Mouse (Mus musculus) heart, embryonic 16.5 days (tissue): ENCODE results near the gene Mlh3. TPM values are rescaled to one million over a fixed set of nuclear protein-coding genes. Genes with fewer than 3 reads are reported as not detected.

Experiments
- ATAC-seq: fragments of 200-750 bp; cut with Nextera tagmentation; replicated peaks from 2 replicates; pipeline ENCODE4 v1.8.0; 2017; ENCODE audit warnings: moderate number of reproducible peaks; ENCODE audit not compliant: insufficient read depth, low FRiP score; ENCODE audit errors: extremely low read depth
- H3K27ac ChIP-seq: fragments of 300-500 bp; sonication (generic); 2 replicates; pipeline ENCODE4 v1.5.1; 2014; ENCODE audit warnings: mild to moderate bottlenecking, low read length, control low read depth, moderate library complexity
- H3K27me3 ChIP-seq: fragments of 300-500 bp; sonication (generic); 2 replicates; pipeline ENCODE4 v1.6.1; 2014; ENCODE audit warnings: low read length, mixed read lengths; ENCODE audit not compliant: control insufficient read depth, insufficient read depth
- H3K36me3 ChIP-seq: fragments of 300-500 bp; sonication (generic); 2 replicates; pipeline ENCODE4 v1.6.1; 2014; ENCODE audit not compliant: control insufficient read depth, insufficient read depth
- H3K4me1 ChIP-seq: fragments of 300-500 bp; sonication (generic); 2 replicates; pipeline ENCODE4 v1.6.1; 2014; ENCODE audit warnings: low read length, mixed read lengths; ENCODE audit not compliant: control insufficient read depth, insufficient read depth
- H3K4me2 ChIP-seq: fragments of 300-500 bp; sonication (generic); 2 replicates; pipeline ENCODE4 v1.6.1; 2014; ENCODE audit warnings: low read depth, mild to moderate bottlenecking, control low read depth, low read length
- H3K4me3 ChIP-seq: fragments of 300-500 bp; sonication (generic); 2 replicates; pipeline ENCODE4 v1.5.1; 2014; ENCODE audit warnings: mild to moderate bottlenecking, control low read depth, low read length
- H3K9ac ChIP-seq: fragments of 300-500 bp; sonication (generic); 2 replicates; pipeline ENCODE4 v1.6.1; 2014; ENCODE audit warnings: low read length, control low read depth
- H3K9me3 ChIP-seq: fragments of 300-500 bp; sonication (generic); replicated peaks from 2 replicates; pipeline ENCODE4 v1.6.1; 2016; ENCODE audit warnings: low read length; ENCODE audit not compliant: control insufficient read depth
- WGBS: fragments of 180-500 bp; shearing (Covaris S2); extraction: QIAGEN DNeasy Blood & Tissue Kit; methylation state at CpG from one replicate; pipeline ENCODE4 v1.1.7; 2014; 5-methylcytosine and 5-hydroxymethylcytosine counted together
- polyA plus RNA-seq: library from polyadenylated mRNA; unstranded; fragments of >200 nt; fragmentation: Nextera tagmentation; extraction: Ambion mirVana; gene quantifications from 2 replicates; pipeline ENCODE4 v1.2.1, GENCODE M21; 2015

The Mlh3 gene
- polyA plus RNA-seq, 1 experiment from 2014 or later = 6.4 TPM

GRCm38 (mm10) chr12:85276273-85276672 lies 5.9 kb upstream of the Mlh3 start:
- Histone ChIP-seq H3K9me3 (peaks cover 3% of the 10 kb centered on the region), H3K27ac (no peak overlapping the region), H3K27me3 (no peaks in the 10 kb centered on the region), H3K4me2 (no peak overlapping the region), H3K36me3 (peaks cover 7% of the 10 kb centered on the region), H3K4me3 (no peak overlapping the region), H3K4me1 (peaks cover 3% of the 10 kb centered on the region), H3K9ac (no peak overlapping the region)
- WGBS = 81% methylated on average over 5 of the region's 5 CpGs
- no peak for ATAC-seq

- 50% methylated on average over 10 of the region's 10 CpGs for WGBS
- Histone ChIP-seq H3K27ac (no peak overlapping the region), H3K4me2 (no peak overlapping the region), H3K4me1 (peaks cover 4% of the 10 kb centered on the region; the same call in 1 of the 2 replicates), H3K4me3 (no peak overlapping the region), H3K27me3 (no peaks in the 10 kb centered on the region), H3K36me3 (peaks cover 7% of the 10 kb centered on the region), H3K9ac (no peak overlapping the region), H3K9me3 (peaks cover 3% of the 10 kb centered on the region)
- no peak for ATAC-seq
Measured at GRCm38 (mm10) chr12:85273508-85273907, 3.1 kb upstream of the Mlh3 start.

- peaks cover 10% of the 10 kb centered on the region for H3K36me3 ChIP-seq
- H3K4me3 ChIP-seq = no peak overlapping the region
- no peak overlapping the region for H3K27ac ChIP-seq
- peaks cover 3% of the 10 kb centered on the region for H3K9me3 ChIP-seq
- H3K4me2 ChIP-seq = no peak overlapping the region
- no peak for ATAC-seq
- H3K9ac ChIP-seq = no peak overlapping the region
- no peaks in the 10 kb centered on the region for H3K27me3 ChIP-seq
- 59% methylated on average over 4 of the region's 4 CpGs for WGBS
- peaks cover 4% of the 10 kb centered on the region; the same call in 1 of the 2 replicates for H3K4me1 ChIP-seq
Measured at GRCm38 (mm10) chr12:85271843-85272206, 1.4 kb upstream of the Mlh3 start.

- H3K36me3 ChIP-seq = peaks cover 10% of the 10 kb centered on the region
- H3K4me3 ChIP-seq = no peak overlapping the region
- no peak overlapping the region for H3K9ac ChIP-seq
- no peak for ATAC-seq
- WGBS = 62% methylated on average over 7 of the region's 7 CpGs
- peaks cover 4% of the 10 kb centered on the region; the same call in 1 of the 2 replicates for H3K4me1 ChIP-seq
- no peaks in the 10 kb centered on the region for H3K27me3 ChIP-seq
- no peak overlapping the region for H3K27ac ChIP-seq
- H3K9me3 ChIP-seq = peaks cover 3% of the 10 kb centered on the region
- H3K4me2 ChIP-seq = no peak overlapping the region
Measured at GRCm38 (mm10) chr12:85271132-85271842, 888 bp upstream of the Mlh3 start.

GRCm38 (mm10) chr12:85269821-85270220 lies 578 bp downstream of the Mlh3 start:
- peaks cover 8% of the 10 kb centered on the region for H3K4me1 ChIP-seq
- no peaks in the 10 kb centered on the region for H3K27me3 ChIP-seq
- H3K27ac ChIP-seq = peak overlapping the region; percentile 68
- WGBS = 54% methylated on average over 3 of the region's 3 CpGs
- peak overlapping the region; percentile 77 for H3K4me2 ChIP-seq
- peaks cover 7% of the 10 kb centered on the region for H3K36me3 ChIP-seq
- no peak for ATAC-seq
- peak overlapping the region; percentile 84 for H3K9ac ChIP-seq
- H3K9me3 ChIP-seq = peaks cover 3% of the 10 kb centered on the region
- H3K4me3 ChIP-seq = peak overlapping the region; percentile 79

GRCm38 (mm10) chr12:85266248-85266647 lies 4.2 kb downstream of the Mlh3 start:
- H3K4me2 ChIP-seq = no peak overlapping the region
- peaks cover 8% of the 10 kb centered on the region for H3K4me1 ChIP-seq
- ATAC-seq = no peak
- H3K27me3 ChIP-seq = no peaks in the 10 kb centered on the region
- WGBS = 76% methylated on average over 3 of the region's 3 CpGs
- H3K9me3 ChIP-seq = no peaks in the 10 kb centered on the region
- H3K27ac ChIP-seq = no peak overlapping the region
- no peak overlapping the region for H3K9ac ChIP-seq
- H3K4me3 ChIP-seq = no peak overlapping the region
- peaks cover 3% of the 10 kb centered on the region for H3K36me3 ChIP-seq

GRCm38 (mm10) chr12:85264940-85265339 lies 5.5 kb downstream of the Mlh3 start:
- Histone ChIP-seq H3K4me2 (no peak overlapping the region), H3K36me3 (peaks cover 3% of the 10 kb centered on the region), H3K4me3 (no peak overlapping the region), H3K27me3 (no peaks in the 10 kb centered on the region), H3K4me1 (peaks cover 5% of the 10 kb centered on the region), H3K9ac (no peak overlapping the region), H3K27ac (no peak overlapping the region), H3K9me3 (no peaks in the 10 kb centered on the region)
- WGBS = 49% methylated on average over 7 of the region's 7 CpGs
- ATAC-seq = no peak

- Histone ChIP-seq H3K27me3 (no peaks in the 10 kb centered on the region), H3K4me2 (no peak overlapping the region), H3K36me3 (peaks cover 3% of the 10 kb centered on the region), H3K9me3 (no peaks in the 10 kb centered on the region), H3K4me3 (no peak overlapping the region), H3K4me1 (peaks cover 4% of the 10 kb centered on the region), H3K27ac (no peak overlapping the region), H3K9ac (no peak overlapping the region)
- WGBS = 57% methylated on average over 8 of the region's 8 CpGs
- ATAC-seq = no peak
Measured at GRCm38 (mm10) chr12:85264531-85264930, 5.9 kb downstream of the Mlh3 start.

- H3K27ac ChIP-seq = no peak overlapping the region
- no peak for ATAC-seq
Measured at GRCm38 (mm10) chr12:85263190-85263589, 7.2 kb downstream of the Mlh3 start.

More at GRCm38 (mm10) chr12:85263190-85263589, 7.2 kb downstream of the Mlh3 start:
- no peak overlapping the region for H3K9ac ChIP-seq
- no peaks in the 10 kb centered on the region for H3K27me3 ChIP-seq
- H3K4me2 ChIP-seq = no peak overlapping the region
- peaks cover 4% of the 10 kb centered on the region for H3K4me1 ChIP-seq
- peaks cover 2% of the 10 kb centered on the region for H3K36me3 ChIP-seq
- no peak overlapping the region for H3K4me3 ChIP-seq
- no peaks in the 10 kb centered on the region for H3K9me3 ChIP-seq
- 77% methylated on average over 5 of the region's 5 CpGs for WGBS
